Mouse (Mus musculus) left cerebral cortex, postnatal 36 days (tissue): ENCODE data around the gene Pacsin2. TPM values are rescaled to one million over a fixed set of nuclear protein-coding genes. Genes with fewer than 3 reads are reported as not detected.
A peak's percentile ranks its signal among the peaks of the same experiment; 100 is the strongest.
"Not testable (repeated sequence)": the region's sequence is repeated elsewhere in the genome, so short reads cannot be mapped to it uniquely, and the experiment has no call there.

ENCODE experiments used
- DNase-seq, 2 experiments: peaks; one replicate each; pipeline ENCODE4 v3.0.0; 2021 to 2022; ENCODE audit warnings: low spot score in 2 of 2, mixed read lengths in 1 of 2
- intact Hi-C: fragments of 180-260 bp; cut with DNase I; formaldehyde crosslinking; loops from one replicate; pipeline ENCODE4 v1.15.1; 2025
- total RNA-seq, 2 experiments: library from RNA; stranded (reverse); gene quantifications; 2 replicates each; pipeline ENCODE4 v1.2.3; 2021

Pacsin2 gene
- total RNA-seq, 2 experiments from 2014 or later = 88.9 to 102 TPM

DNA sequence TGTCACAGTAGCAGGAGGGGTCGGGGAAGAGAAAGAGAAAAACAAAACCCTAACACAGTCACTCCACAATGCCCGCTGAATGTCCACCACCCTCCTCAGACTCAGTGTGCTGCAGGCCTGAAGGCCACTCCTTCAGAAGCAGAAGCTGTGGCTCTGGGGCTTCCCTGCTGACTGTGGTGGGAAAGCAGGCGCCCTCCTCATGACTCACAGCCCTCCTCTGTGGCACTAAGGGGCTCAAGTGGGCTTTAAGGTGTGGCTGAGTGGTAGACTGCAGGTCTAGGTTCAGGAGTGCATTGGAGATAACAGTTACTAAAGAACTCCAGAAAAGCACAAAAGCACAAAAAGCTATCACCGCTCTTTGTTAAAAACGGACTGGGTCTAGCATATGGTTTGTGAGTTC lies 56.9 kb downstream of the Pacsin2 start:
- DNase-seq = no peak
- intact Hi-C loops = no loop called here

DNA sequence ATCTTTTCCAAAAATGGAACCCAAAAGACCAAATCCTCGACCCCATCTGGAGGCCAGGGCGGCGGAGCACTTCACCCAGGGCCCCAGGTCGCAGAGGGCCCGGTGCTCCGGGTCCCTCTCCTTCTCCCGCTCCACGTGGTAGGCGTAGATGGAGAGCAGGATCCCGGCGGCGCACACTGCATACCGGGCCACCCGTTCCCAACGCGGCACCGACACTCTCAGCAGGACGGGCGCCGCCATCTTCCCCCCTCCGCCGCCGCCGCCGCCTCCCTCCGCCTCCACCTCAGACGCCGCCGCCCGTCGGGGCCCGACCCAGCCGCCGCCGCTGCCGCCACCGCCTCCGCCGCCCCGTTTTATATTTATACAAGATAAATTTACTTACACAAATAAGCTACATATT lies 58.5 kb downstream of the Pacsin2 start:
- DNase-seq, intact Hi-C loops: not testable (repeated sequence)

DNA sequence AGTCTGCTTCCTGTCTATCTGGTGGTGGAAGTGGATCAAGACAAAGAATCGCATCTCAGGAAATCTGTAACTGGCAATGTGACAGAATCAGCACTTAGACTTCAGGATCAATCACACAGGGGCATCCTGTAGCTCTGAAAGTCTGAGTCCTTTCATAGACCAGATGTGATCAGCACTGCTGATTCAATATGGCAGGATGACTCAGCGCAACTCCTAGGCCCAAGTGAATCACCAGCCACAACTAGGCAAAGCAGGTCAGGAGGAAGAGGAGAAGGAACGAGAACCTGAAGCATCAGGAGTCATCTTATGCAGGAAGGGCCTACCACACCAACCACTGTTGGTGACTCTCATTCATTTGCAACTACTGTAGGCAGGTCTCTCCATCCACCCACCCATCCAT lies 60.4 kb downstream of the Pacsin2 start:
- intact Hi-C loops = no loop called here
- no peak for DNase-seq

DNA sequence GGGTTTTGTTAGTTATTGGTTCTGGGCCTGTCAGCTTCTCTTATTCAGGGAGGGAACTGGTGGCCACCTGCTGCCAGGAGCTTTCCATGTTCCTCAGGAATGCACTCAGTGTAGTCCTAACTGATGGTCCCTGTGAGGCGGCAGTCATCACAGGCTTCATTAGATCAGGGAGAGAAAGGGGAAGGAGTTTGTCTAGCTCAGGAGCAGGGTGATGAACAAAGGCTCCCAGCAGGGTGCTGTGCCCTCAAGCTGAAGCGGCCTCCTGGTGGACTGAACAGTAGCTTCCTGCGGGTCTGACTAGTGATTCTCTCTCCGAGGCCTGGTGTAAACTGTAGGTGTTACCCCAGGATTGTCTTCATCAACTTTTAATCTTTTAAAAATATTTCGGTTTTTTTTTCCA lies 61.4 kb downstream of the Pacsin2 start:
- DNase-seq = no peak
- intact Hi-C loops = no loop called here

DNA sequence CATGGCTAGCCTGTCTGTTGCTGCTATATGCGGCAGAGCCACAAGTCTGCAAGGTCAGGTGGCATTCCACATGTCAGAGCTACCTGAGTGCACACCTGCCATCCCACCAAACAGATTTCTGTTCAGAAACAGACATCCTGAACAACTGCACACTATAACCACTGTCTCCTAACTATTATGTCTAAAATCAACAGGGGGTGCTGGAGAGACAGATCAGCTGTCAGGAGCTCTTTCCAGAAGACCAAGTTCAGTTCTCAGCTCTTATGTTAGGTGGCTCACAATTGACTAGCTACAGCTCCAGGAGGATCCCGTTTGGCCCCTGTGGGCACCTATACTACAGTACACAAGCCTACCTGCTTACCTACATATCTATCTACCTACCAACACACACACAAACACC lies 71.7 kb downstream of the Pacsin2 start:
- DNase-seq = no peak
- intact Hi-C loops = no loop called here

DNA sequence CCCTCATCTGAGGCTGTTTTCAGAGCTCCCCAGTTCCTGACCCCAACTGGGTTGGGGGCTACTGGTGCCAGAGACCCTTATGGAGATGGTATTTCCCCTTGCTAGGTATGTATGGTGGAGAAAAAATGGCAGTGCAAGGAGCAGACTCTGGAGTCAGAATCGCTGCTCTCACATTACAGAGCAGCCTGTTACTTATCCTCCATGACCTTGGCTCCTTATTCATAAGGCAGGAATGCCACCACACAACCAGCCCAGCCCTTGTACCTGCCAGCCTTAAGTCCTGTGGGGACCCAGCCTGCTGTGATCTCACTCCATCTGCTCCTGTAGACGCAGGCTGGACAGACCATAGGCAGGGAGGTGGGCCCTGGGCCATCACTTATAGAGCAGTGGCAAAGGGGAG lies 76.5 kb downstream of the Pacsin2 start:
- no peak for DNase-seq
- intact Hi-C loops = no loop called here

DNA sequence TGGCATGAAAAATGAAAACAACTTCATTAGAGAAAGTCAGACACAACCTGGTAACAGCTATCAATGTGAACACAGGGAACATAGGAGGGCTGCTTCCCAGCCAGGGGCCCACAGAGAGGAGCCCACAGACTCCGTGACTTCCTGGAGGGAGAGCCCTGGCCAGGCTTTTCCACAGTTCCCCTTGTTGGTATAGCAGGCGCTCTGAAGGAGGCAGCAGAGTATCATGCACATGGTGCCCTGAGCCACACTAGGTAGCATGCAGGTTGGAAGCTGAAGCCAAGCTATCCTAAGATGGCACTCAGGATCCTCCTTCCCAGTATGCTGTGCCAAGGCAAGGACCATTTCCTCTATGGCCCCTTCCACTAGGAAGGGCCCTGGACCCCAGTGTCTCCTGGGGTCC lies 80.8 kb downstream of the Pacsin2 start:
- DNase-seq = no peak
- intact Hi-C loops = loop anchor here (5.0 kb wide), 1 partner anchor 129 kb away; the partner anchor contains the start of gene Ttll1

DNA sequence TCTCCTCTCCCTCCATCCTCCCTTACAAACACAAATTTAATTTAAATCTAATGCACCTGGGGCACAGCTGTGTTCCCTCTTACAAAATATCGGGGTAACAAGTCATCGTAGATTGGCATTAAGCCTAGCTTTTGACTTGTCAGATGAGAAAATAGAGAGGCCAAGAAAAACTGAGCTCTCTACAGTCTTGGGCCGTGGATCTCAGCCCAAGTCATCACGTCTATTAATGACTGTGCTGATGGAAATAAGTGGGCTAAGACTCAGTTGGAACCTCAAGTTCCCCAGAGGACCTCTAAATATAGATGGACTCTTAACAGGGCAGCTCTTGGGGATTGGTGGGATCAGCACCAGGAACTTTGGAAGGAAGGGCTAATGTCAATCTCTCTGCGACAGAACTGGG lies 81.3 kb downstream of the Pacsin2 start:
- DNase-seq = no peak
- intact Hi-C loops = loop anchor here (5.0 kb wide), 1 partner anchor 129 kb away; the partner anchor contains the start of gene Ttll1

DNA sequence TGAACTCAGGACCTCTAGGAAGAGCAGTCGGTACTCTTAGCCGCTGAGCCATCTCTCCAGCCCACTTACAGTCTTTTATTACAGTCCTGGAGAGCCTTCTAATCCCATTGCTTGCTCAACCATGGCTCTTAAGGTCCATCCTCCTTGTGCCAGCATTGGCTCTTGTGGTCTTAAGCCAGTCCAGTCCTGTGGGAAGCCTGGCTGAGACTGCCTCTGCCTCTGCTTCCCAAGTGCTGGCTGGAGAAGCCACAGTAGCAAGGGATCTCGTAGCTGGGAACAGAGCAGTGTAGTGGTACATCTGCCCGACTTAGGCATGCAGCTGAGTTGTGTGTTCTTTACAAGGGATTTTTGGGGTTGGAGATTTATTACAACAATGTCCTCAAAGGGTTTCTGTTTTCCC lies 81.9 kb downstream of the Pacsin2 start:
- DNase-seq = no peak
- intact Hi-C loops = loop anchor here (5.0 kb wide), 1 partner anchor 130 kb away; the partner anchor contains the start of gene Ttll1

DNA sequence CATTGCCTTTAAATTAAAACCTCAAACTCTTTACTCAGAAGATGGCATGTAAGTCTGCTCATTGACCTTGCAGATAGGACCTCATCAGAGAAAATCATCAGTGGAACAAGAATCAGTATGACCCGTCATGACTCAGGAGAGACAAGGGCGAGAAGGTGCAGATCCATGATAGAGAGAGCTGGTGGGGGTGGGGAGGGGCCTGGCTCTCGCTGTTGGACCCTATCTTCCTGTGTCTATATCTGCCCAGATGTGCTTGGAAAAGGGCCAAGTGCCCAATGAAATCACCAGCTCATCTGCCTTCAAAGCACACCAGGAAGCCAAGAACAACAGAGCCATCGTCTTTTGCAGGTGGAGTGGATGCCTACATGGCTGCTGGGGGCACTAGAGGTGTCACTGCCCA lies 87.3 kb downstream of the Pacsin2 start:
- DNase-seq = no peak
- intact Hi-C loops = no loop called here

DNA sequence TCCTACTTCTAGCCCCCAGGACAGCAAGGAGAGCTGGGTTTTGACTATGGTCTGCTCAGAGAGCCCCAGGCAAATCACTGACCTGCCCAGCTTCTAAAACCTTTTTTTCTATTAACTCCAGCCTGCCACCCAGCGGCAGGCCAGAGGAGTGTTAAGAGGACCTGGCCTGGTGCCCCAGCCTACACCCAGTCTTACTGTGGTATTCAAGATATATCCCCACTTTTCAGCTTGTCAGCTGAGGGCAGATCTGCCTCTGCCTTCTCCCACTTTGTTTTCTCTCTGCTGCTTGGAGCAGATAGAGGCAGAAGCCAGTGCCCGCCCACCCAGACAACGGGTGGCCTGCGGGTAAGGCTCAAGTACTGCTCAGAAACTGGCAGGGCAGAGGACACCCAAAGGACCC lies 89.3 kb downstream of the Pacsin2 start:
- intact Hi-C loops = no loop called here
- DNase-seq = peak; percentile 47 to 53

DNA sequence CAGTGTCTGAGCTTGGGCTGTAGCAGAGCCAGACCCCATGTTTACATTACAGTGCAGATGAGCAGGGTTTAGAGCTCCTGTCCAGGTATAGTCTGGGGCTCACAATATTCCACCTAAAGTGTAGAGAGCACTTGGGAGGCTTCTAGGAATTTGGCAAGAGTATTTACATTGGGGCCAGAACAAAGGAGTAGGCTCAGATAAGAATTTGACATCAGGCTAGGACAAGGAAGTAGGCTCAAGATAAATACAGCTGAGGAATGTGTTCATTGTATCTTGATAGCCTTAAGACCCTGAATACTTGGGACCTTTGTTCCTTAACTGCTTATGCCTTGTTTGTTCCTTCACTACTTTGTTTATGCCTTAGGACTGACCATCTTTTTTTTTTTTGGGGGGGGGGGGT lies 90.3 kb downstream of the Pacsin2 start:
- no peak for DNase-seq
- intact Hi-C loops = no loop called here

DNA sequence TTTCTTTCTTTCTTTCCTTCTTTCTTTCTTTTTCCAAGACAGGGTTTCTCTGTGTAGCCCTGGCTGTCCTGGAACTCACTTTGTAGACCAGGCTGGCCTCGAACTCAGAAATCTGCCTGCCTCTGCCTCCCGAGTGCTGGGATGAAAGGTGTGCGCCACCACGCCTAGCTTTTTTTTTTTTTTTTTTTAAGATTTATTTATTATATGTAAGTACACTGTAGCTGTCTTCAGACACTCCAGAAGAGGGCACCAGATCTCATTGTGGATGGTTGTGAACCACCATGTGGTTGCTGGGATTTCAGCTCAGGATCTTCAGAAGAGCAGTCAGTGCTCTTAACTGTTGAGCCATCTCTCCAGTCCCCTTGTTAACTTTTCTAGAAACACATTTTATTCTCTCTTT lies 95.7 kb downstream of the Pacsin2 start:
- intact Hi-C loops = loop anchor here (5.0 kb wide), 1 partner anchor 161 kb away; no protein-coding TSS in a partner anchor
- DNase-seq = not testable (repeated sequence)

DNA sequence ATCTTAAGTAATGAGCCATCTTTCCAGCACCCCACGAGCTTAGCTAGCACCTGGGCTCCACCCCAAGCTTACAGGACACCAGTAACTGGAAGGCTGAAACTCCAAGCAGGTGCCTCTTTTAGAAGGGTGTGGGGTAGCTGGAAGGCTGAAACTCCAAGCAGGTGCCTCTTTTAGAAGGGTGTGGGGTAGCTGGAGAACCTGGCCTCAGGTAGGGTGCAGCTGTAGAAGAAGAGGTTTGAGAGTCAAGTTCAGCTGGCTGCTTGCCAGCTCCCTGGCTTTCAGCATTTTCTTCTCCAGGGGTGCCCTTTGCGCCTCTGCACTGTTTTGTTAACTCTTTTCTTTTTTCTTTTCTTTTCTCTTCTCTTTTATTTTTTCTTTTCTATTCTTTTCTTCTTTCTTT lies 96.1 kb downstream of the Pacsin2 start:
- intact Hi-C loops = loop anchor here (5.0 kb wide), 1 partner anchor 161 kb away; no protein-coding TSS in a partner anchor

DNA sequence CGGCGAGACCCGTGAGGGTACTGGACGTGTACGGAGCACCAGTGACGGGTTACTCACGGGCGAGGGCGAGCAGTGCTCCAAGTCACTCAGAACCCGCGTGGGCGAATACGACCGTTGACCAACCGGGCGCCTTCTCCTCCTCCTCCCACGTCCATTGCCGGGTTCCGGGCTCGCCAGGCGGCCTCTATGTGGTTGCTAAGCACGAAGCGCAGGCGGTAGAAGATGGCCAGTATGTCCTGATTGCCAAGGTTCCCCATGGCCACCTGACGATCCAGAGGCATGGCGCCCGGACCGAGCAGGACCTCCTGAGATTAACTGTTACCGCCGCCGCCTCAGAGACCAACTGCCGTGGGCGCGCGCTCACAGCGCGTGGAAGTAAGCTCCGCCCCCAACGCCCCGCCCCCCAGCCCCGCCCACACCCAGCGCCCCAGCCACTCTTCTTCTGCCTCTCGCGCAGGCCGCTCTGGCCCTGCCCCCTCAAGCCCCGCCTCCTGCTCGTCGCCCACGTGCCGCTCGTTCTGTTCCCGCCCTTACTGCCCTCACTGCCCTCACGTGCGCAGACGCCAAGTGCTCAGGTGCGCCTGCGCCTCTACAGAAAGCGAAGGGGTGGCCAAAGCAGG lies 97.4 kb downstream of the Pacsin2 start:
- intact Hi-C loops = loop anchor here (5.0 kb wide), 1 partner anchor 160 kb away; no protein-coding TSS in a partner anchor
- DNase-seq = peak; percentile 37 to 47

More for the DNA sequence above, 96.1 kb downstream of the Pacsin2 start:
- no peak for DNase-seq

DNA sequence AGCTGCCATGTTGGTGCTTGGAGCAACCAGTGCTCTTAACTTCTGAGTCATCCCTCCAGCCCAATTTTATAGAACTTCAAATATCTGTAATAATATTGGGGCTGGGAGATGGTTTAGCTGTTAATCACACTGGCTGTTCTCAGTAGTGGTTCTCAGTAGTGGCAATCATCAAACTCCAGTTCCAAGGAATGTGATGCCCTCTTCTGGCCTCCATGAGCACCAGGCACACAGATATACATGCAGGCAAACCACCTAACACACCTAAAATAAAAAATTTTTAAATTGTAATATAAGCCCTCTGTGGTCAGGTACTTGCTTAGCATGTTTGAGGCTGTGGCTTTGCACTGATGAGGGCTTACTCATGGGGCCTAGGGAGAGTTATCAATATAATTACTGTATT lies 98.7 kb downstream of the Pacsin2 start:
- no peak for DNase-seq
- intact Hi-C loops = loop anchor here (5.0 kb wide), 1 partner anchor 158 kb away; no protein-coding TSS in a partner anchor

DNA sequence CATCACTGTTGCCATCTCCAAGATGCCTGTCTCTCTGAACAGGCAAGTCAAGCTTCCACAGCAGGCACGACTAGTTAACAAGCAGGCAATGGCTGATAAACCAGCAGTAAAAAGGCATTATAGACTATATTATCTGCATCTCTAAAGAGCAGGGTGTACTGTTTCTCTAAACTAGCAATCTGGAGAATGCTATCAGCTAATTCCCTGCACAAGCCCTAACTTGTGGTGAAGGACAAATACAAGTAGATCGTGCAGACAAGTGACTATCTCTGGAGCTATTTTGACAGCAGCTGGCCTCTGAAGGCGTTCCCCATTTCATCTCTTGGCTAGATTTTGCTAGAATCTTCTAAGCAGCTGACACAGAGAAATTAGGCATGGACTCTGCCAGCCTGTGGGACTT lies 100.2 kb downstream of the Pacsin2 start:
- intact Hi-C loops = no loop called here
- no peak for DNase-seq

DNA sequence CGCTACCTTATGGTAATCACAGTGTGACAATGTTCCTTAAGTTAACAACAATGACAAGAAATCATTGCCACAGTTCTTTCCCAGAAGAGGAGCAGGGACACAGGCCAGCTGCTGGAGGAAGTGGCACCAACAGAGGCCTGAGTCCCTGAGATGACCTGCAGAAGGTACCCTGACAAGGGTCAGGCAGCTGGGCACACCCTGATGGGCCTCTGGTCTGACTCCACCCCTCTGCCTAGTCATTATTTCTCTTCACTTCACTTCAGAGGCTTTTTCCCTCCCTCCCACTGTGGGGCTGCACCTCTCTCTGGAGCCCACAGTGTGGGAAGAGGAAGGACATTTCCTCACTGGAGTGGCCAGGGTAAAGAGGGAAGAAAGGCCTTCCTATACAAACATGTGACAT lies 101.6 kb downstream of the Pacsin2 start:
- DNase-seq, intact Hi-C loops: not testable (repeated sequence)

DNA sequence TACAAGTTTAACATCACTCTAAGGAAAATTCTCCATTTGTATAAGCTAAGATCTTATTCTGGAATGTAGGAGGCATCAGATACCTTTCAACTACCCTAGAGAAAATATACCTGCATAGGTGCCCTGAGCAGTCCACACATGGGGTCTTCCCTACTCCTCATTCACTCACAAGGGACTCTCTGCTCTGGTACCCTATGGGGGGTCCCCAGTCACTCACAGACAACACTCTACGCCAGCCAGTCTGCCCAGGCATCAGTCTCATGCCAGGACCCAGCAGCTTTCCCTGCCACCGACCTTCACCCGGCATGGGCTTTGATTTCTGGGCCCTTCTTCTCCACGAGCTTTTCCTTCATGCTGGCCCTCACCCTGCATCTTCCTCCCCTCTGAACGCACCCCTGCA lies 103.5 kb downstream of the Pacsin2 start:
- intact Hi-C loops = not testable (repeated sequence)

DNA sequence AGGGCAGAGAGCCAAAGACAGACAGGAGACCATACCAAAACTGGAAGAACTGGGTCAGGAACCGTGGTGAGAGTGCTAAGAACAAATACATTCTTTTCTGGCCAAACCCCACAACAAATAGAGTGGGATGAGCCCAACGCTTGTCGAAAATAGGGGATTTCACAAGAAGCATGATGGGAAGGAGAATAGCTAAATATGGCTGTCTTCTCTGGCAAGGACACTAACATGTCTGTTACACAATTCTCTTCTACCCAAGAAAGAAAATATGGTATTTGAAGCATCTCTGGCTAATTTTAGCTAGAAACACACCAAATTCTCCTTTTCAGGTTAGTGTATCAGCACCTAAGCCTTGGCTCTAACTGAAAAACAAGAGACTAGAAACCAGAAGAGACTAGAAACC lies 104.3 kb downstream of the Pacsin2 start:
- no peak for DNase-seq
- intact Hi-C loops = no loop called here

More for the DNA sequence above, 103.5 kb downstream of the Pacsin2 start:
- DNase-seq = not testable (repeated sequence)

DNA sequence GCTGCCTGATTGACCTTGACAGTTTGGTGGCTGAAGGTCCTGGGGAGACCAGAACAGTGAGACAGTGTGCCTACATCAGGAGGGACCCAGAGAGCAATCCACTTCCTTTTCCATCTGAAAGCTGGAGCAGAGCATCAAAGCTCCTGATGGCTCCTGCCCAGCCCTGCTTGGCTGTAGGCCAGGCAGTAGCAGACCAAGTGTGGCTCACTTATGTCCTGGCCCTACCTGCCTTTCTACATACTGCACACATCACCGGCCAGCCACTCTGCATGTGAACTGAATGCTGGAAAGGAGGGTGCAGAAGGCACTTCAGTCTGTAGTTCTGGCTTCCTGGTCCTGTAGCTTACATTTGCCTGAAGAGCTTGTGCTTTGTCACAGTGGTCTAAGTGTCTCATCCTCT lies 105.9 kb downstream of the Pacsin2 start:
- intact Hi-C loops = no loop called here
- DNase-seq = no peak

DNA sequence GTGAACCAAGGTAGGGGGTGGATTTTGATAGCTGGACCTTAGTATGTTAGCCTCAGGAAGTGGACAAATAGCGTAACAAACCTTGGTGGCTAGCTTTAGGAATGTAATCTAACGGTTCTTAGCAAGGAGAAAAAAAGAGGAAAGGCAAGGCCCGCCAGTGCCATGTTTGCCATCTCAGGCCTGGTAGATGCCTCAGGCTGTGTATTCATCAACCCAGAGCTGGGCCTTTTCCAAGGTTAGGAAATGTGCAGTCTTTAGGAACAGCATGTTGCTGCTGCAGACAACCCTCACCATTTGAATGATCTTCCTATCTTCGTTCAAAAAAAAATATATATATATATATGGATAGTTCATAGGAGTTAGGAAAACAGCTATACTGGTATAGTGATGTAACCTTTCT lies 112.9 kb downstream of the Pacsin2 start:
- intact Hi-C loops = no loop called here
- DNase-seq = no peak
